Mouse (Mus musculus) C2C12 (cell line): Measurements from ENCODE around the gene Rnase4. TPM values are rescaled to one million over a fixed set of nuclear protein-coding genes. Genes with fewer than 3 reads are reported as not detected.

Experiments
- H3K27me3 ChIP-seq: one replicate; pipeline ENCODE4 v1.6.1; 2011; ENCODE audit not compliant: control insufficient read depth, insufficient read depth, insufficient read length
- H3K36me3 ChIP-seq: one replicate; pipeline ENCODE4 v1.6.1; 2011; ENCODE audit not compliant: control insufficient read depth, insufficient read depth
- H3K4me3 ChIP-seq: one replicate; pipeline ENCODE4 v1.5.1; 2011; ENCODE audit warnings: mild to moderate bottlenecking, control low read depth; ENCODE audit not compliant: poor library complexity, insufficient read depth, severe bottlenecking
- H3K79me2 ChIP-seq: one replicate; pipeline ENCODE4 v1.6.1; 2011; ENCODE audit not compliant: control insufficient read depth, insufficient read depth
- H3K79me3 ChIP-seq: one replicate; pipeline ENCODE4 v1.6.1; 2011; ENCODE audit warnings: low read depth, control low read depth
- H3ac ChIP-seq: one replicate; pipeline ENCODE3; 2011; ENCODE audit warnings: low read depth; ENCODE audit not compliant: control insufficient read depth, insufficient read length
- CEBPB ChIP-seq: IDR thresholded peaks from one replicate; pipeline ENCODE4 v1.6.1; 2011; ENCODE audit warnings: low read depth, mild to moderate bottlenecking, control low read depth, moderate library complexity
- CTCF ChIP-seq: IDR thresholded peaks from one replicate; pipeline ENCODE4 v1.5.1; 2011; ENCODE audit not compliant: control insufficient read depth, insufficient read depth, insufficient read length
- FOSL1 ChIP-seq: IDR thresholded peaks from one replicate; pipeline ENCODE4 v1.8.0; 2011; ENCODE audit warnings: mild to moderate bottlenecking, low read length; ENCODE audit not compliant: poor library complexity, insufficient read depth, severe bottlenecking
- MAX ChIP-seq: IDR thresholded peaks from one replicate; pipeline ENCODE4 v1.6.1; 2011; ENCODE audit warnings: mild to moderate bottlenecking, control low read depth
- MYOD1 ChIP-seq: IDR thresholded peaks from one replicate; pipeline ENCODE4 v1.6.1; 2011; ENCODE audit warnings: low read depth; ENCODE audit not compliant: control insufficient read depth, insufficient read length
- MYOG ChIP-seq: IDR thresholded peaks from one replicate; pipeline ENCODE4 v1.6.1; 2011; ENCODE audit not compliant: control insufficient read depth, insufficient read length; ENCODE audit errors: extremely low read depth
- USF1 ChIP-seq: IDR thresholded peaks from one replicate; pipeline ENCODE4 v1.6.1; 2011; ENCODE audit warnings: low read depth, mild to moderate bottlenecking, control low read depth, moderate library complexity
- polyA plus RNA-seq: library from polyadenylated mRNA; unstranded; fragments of >200 nt; fragmentation: generic; extraction: Trizol; gene quantifications from one replicate; pipeline ENCODE4 v1.2.1, GENCODE M21; 2012; ENCODE audit warnings: missing spikeins

Rnase4 gene
- polyA plus RNA-seq, 1 experiment = 14.5 TPM

DNA sequence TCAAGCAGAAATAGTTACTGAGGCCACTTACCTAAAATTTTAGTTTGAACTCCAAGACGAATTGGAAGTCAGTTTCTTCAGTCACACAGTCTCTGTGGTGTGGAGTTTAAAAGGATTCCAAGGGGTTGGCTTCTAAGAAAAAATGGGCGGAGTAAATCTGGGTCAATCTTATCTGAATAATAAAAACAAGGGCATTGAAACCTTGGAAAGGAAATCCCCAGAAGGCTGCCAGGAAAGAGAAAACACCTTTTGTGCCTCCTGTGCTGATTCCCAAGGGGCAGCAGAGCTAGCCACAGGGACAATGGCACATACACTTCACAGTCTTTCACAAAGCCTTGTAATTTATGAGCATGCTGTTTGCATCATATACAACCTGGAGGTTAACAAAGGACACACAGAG lies 55.8 kb downstream of the Rnase4 start, which contains the start of gene Rnase1:
Gene Rnase1 (minus strand): TSS at position 101 of the 400 bp plus-strand sequence.
- Histone ChIP-seq H3K36me3 (no peaks in the 10 kb centered on the region), H3K79me2 (no peaks in the 10 kb centered on the region), H3K27me3 (peaks cover 4% of the 10 kb centered on the region), H3ac (no peak within 1 kb of the TSS), H3K79me3 (no peaks in the 10 kb centered on the region), H3K4me3 (no peak within 1 kb of the TSS)
- TF ChIP-seq FOSL1 (no peak), USF1 (no peak), CTCF (no peak), MAX (no peak), MYOD1 (no peak), MYOG (no peak)

DNA sequence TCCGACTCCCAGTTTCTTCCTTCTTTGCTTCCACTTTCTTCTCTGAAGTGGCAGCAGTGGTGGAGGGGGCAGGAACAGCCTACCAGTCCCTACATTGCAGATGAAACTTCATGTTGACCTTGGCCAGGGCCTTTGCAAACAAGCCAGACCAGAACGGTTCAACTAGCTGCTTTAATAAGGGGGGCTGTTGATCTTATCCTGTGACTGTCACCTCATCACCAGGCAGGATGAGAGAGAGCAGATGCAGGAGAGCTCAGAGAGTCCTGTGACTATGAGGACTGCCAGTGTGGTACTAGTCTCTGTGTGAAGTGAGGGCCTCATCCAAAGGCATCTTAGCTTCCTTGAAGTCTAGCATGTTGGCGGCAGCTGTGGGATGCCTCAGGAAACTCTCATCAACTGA lies 57.1 kb downstream of the Rnase4 start:
- H3K36me3 ChIP-seq = no peaks in the 10 kb centered on the region
- TF ChIP-seq MAX (no peak), CTCF (no peak), FOSL1 (no peak)

DNA sequence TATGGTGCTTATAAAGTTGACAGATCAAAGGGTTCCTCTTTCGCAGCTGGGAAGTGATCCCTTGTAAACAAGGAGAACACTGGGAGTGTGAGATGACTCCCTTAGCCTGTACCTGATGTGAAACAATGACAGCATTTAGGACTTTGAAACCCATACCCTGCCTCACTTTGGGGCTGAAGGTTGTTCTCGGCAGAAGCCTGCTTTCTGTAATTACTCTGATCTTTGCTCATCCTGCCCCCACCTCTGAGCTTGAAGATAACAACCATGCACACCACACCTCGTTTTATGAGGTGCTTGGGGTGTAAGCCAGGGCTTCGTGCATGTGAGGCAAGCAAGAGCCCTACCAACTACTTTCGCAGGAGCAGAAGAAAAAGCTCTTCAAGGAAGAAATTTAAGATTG lies 58.3 kb downstream of the Rnase4 start:
- H3K79me2 ChIP-seq = no peaks in the 10 kb centered on the region
- H3K27me3 ChIP-seq = peaks cover 4% of the 10 kb centered on the region
- no peak for TF ChIP-seq MAX
- no peak for TF ChIP-seq MYOG
- no peak for TF ChIP-seq FOSL1
- no peak for TF ChIP-seq CEBPB
- no peak for TF ChIP-seq USF1
- no peak for TF ChIP-seq CTCF
- no peak for TF ChIP-seq MYOD1
- H3K79me3 ChIP-seq = no peaks in the 10 kb centered on the region
- no peak overlapping the region for H3K4me3 ChIP-seq
- no peaks in the 10 kb centered on the region for H3K36me3 ChIP-seq
- H3ac ChIP-seq = no peak overlapping the region

More for the DNA sequence above, 57.1 kb downstream of the Rnase4 start:
- Histone ChIP-seq H3K4me3 (no peak overlapping the region), H3ac (no peak overlapping the region), H3K27me3 (peaks cover 4% of the 10 kb centered on the region), H3K79me2 (no peaks in the 10 kb centered on the region), H3K79me3 (no peaks in the 10 kb centered on the region)

DNA sequence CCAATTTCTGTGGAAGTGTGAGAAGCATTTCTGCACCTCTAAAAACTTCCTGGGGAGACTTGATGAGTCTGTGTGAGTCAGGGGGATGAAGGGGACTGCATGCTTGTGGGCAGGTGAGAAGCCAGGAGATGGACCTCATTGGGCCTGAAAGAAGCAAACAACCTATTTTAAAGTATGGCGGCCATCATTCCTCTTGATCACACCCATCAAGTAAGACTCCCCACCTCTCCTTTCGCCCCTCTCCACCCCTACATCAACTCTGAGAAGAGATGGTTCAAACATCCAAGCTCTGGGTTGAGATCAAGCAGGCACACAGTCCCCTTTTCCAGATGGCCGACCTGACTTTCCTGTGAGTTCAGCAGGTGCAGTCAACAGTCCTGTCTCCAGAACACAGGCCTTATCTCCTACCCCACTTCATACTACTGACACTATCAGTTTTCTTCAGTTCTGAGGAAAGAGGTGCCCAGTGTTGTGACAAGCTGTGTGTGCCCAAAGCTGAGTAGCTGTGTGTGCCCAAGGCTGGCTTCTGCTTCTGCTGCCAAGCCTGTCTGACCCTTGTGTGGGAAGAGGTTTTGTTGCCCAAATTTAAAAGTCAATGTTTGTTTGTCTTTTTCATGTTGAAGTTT lies 59.4 kb downstream of the Rnase4 start:
- Histone ChIP-seq H3K36me3 (no peaks in the 10 kb centered on the region), H3K79me2 (no peaks in the 10 kb centered on the region), H3K27me3 (peaks cover 3% of the 10 kb centered on the region), H3K4me3 (no peak overlapping the region), H3ac (no peak overlapping the region), H3K79me3 (no peaks in the 10 kb centered on the region)
- no peak for TF ChIP-seq CEBPB
- TF ChIP-seq MYOG = no peak
- TF ChIP-seq MAX = no peak
- no peak for TF ChIP-seq CTCF
- no peak for TF ChIP-seq MYOD1
- TF ChIP-seq FOSL1 = no peak
- TF ChIP-seq USF1 = no peak

DNA sequence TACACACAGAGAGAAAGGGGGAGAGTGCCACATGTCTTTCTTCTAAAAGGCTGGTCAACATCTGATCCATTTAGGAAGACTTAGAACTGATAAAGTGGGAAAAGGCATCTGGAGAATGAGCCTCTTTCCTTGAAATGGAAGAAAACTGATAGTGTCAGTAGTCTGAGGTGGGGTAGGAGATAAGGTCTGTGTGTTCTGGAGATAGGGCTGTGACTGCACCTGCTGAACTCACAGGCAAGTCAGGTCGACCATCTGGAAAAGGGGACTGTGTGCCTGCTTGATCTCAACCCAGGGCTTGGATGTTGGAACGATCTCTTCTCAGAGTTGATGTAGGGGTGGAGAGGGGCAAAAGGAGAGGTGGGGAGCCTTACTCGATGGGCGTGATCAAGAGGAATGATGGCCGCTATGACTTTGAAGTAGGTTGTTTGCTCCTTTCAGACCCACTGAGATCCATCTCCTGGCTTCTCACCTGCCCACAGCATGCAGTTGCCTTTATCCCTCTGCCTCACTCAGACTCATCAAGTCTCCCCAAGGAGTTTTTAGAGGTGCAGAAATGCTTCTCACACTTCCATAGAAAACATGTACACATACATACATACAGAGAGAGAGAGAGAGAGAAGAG lies 61.5 kb downstream of the Rnase4 start:
- H3ac ChIP-seq = no peak overlapping the region
- no peaks in the 10 kb centered on the region for H3K27me3 ChIP-seq
- TF ChIP-seq CTCF (no peak), MYOD1 (no peak), USF1 (no peak), CEBPB (no peak), FOSL1 (no peak), MYOG (no peak), MAX (no peak)
- no peaks in the 10 kb centered on the region for H3K79me3 ChIP-seq
- no peaks in the 10 kb centered on the region for H3K79me2 ChIP-seq
- no peaks in the 10 kb centered on the region for H3K36me3 ChIP-seq
- no peak overlapping the region for H3K4me3 ChIP-seq

Other genes starting within 250 kb of the Rnase4 start
- 9.9 TPM for gene Tep1, start 220.5 kb upstream of the Rnase4 start, polyA plus RNA-seq
- 0.26 TPM for gene Klhl33, start 193.6 kb upstream of the Rnase4 start, polyA plus RNA-seq
- gene Osgep, start 166.2 kb upstream of the Rnase4 start, polyA plus RNA-seq = 54.5 TPM
- 289 TPM for gene Apex1, start 166.1 kb upstream of the Rnase4 start, polyA plus RNA-seq
- 93.6 TPM for gene Pip4p1, start 160.2 kb upstream of the Rnase4 start, polyA plus RNA-seq
- 67.0 TPM for gene Pnp, start 160.0 kb upstream of the Rnase4 start, polyA plus RNA-seq
- 27.3 TPM for gene Gm49342, start 146.6 kb upstream of the Rnase4 start, polyA plus RNA-seq
- gene Pnp2, start 135.1 kb upstream of the Rnase4 start, polyA plus RNA-seq = 0.29 TPM
- gene Rnase10, start 83.3 kb upstream of the Rnase4 start, polyA plus RNA-seq = 0.19 TPM
- gene Rnase9, start 49.2 kb upstream of the Rnase4 start, polyA plus RNA-seq = not detected
- gene Rnase11, start 40.9 kb upstream of the Rnase4 start, polyA plus RNA-seq = not detected
- gene Rnase12, start 33.4 kb upstream of the Rnase4 start, polyA plus RNA-seq = not detected
- not detected for gene Olfr750, start 16.6 kb upstream of the Rnase4 start, polyA plus RNA-seq
- 0.92 TPM for gene Ang, start 73 bp downstream of the Rnase4 start, polyA plus RNA-seq
- gene Eddm3b, start 23.3 kb downstream of the Rnase4 start, polyA plus RNA-seq = not detected
- gene Rnase6, start 32.8 kb downstream of the Rnase4 start, polyA plus RNA-seq = not detected
- not detected for gene Rnase1, start 55.7 kb downstream of the Rnase4 start, polyA plus RNA-seq
- not detected for gene Rnase2b, start 71.2 kb downstream of the Rnase4 start, polyA plus RNA-seq
- gene Ang2, start 108.1 kb downstream of the Rnase4 start, polyA plus RNA-seq = 1.7 TPM
- not detected for gene Ear14, start 112.3 kb downstream of the Rnase4 start, polyA plus RNA-seq
- not detected for gene Rnase2a, start 165.0 kb downstream of the Rnase4 start, polyA plus RNA-seq